Mouse (Mus musculus): ENCODE data around the gene Wnt5b.

Wnt5b gene

DNA sequence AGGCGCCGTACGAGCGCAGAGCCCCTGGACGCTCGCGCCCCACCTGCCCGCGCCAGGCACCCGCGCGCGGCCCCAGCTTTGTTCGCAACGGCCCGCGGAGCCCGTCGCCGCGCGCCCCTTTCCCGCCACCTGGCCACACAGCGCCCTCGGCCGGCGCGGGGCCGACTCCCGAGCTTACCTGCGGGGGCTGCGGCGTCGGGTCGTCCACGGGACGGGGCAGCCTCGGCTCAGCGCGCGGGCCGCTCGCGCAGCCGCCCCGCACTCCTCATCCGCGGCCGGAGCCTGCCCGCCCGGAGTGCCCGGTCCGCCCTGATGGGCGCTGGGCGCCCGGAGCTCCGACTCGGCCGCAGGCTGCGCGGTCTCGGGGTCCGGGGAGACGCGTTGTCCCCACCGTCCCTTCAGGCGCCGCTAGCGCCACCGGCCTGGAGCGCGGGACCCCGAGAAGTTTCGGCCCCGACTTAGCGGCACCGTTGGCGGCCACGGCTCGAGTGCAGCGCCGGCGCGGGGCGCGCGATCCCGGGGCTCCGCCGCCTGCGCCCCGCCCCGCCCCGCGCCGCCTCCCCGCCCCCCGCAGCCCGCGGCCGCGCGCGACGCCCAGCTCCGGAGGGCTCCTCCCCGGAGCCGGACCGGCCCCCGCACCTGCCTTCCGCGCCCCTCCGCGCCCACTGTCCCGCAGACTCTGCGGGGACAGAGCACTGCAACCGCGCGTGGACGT is at the start of gene Wnt5b:
Gene Wnt5b, minus strand, starts transcription at position 545 of the 715 bp plus-strand sequence.
- peak; percentile 50; the same call in 1 of the 2 replicates for ATAC-seq (ENCODE audit: low TSS enrichment)

DNA sequence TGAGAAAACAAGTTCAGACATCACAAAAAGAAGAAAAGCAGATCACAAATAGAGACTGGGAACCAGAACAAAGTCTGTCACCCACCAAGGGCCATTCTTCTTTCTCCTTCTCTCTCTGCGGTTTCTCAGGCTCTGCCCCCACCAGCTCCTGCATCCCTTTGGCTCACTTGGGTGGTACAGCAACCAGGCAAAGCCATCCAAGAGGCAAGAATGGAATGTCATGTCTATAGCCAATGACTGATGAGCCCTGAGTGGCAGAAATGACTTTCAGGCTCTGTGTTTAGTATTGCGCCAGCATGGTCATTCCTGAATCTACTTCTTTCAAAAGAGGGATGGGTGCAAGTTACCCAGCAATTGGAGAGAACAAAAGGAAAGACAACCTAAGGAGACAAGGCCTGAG is 46.7 kb upstream of the Wnt5b start:
- ATAC-seq (ENCODE audit: low TSS enrichment): no peak

DNA sequence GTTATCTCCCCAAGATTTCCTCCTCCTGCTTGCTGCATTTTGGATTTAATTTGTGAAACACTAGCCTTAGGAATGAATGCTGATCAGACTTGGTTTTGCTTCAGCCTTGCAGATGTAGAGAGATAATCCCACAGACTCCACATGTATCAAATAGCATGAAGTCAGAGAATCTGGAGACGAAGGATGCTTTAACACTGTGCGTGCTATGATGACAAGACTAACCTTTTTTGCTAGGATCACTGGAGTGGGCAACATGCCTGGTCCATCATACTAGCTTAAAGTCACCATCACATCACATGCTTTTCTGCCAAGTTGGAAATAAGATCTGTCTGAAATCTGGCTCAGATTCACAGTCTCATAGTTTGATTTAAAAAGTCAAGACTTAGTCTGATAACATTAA is 43.8 kb upstream of the Wnt5b start:
- ATAC-seq (ENCODE audit: low TSS enrichment): no peak

DNA sequence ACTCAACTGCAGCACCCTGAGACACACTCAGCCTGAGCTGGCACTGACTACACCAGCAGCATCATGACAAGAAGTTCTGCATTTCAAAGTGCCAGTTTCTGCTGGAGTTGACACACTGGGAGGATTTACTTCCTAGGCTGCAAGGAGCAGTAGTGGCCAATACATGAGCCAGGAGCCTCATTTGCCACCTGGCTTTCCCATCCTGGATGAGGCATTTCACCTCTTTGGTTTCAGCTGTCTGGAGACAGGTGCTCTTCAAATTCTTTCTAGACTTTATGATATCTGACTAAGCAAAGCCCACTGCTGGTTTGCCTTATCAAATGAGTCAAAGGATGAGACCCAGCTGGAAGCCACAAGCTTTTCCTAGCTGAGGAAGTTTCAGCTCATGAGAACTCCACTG is 43.3 kb upstream of the Wnt5b start:
- ATAC-seq (ENCODE audit: low TSS enrichment): no peak

DNA sequence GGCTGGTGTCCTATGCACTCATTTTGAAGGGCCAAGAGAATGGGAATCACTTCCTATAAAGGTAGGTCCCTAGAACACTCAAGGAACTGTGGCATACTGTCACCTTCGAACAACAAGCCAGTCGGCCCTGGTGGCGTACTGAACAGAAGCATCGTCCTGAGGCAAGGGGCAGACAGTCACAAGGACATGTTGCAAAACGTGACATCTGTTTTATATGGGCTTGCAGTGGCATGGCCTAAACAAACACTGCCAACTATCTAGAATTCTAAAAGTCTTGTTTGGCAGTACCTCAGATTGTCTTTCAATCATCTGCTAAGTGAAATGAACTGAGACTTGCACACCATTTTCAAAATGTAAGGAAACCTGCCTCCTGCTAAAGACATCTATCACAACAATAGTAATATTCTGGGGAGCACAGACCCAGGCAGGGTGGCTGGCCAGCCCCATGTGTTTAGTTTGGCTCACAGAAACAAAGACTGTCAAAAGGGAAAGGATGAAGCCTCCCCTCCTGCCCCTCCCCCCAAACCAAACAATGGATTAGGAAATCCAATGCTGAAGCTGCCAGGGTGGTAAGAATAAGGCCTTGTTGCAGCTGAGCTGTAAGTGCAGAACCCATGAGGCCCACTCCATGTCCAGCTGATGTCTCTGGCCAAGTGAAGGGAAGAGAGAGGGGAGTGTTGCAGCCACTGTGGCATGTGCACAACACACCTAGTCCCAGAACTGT is 41.7 kb upstream of the Wnt5b start:
- ATAC-seq (ENCODE audit: low TSS enrichment): 0 out of 2 replicates have a peak, but pooled peaks have one; percentile 11

DNA sequence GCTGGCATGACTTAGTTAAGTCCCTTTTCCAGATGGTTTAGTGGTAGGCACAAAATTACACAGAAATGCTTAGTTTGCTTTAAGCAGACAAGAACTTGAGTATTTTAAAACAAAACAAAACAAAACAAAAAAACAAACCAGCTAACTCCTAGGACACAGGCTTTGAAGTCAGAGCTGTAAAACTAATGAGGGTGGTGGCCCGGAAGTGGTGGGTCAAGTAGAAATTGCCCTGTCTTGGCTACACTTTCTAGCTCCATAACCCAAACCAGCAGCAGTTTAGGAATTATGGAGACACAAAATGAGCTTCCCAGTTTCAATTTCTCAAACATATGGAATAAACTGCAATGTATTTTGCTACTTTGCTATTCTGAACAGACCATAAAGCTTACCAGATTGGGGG is 39.9 kb upstream of the Wnt5b start:
- no peak for ATAC-seq (ENCODE audit: low TSS enrichment)

DNA sequence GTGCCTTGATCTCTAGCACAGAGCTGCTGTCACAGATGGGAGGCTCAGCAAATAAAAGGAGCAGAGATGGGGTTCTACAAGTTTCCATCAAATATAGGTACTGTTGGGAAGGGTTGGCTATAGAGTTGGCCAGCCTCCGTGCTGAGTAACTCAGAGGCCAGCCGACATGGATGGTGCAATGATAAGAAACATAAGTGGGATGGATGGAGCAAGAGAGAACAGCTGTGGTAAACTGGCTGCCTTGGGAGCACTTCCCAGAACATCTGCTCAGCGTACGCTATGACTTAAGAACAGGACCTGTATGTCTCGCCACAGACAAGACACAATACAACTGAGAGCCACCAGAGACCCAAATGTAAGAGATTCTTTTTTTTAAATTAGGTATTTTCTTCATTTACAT is 39.0 kb upstream of the Wnt5b start:
- no peak for ATAC-seq (ENCODE audit: low TSS enrichment)

DNA sequence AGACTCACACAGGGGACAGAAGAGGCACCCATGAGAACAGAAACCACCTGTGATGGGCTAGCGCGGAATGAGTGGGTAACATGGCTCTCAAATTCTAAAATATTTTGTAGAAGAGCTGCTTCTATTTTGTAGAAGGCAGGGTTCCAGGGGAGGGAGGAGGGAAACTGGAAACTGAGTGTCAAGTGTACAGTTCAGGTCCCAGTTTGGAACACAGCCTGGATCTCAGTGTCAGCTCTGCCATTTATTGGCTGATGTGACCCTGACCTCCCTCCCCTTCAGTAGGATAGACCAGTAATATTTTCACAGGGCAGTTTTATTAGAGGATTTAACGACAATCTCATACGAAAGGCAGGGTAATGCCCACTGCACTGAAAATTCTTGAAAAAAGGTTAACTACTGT is 32.6 kb upstream of the Wnt5b start:
- no peak for ATAC-seq (ENCODE audit: low TSS enrichment)

DNA sequence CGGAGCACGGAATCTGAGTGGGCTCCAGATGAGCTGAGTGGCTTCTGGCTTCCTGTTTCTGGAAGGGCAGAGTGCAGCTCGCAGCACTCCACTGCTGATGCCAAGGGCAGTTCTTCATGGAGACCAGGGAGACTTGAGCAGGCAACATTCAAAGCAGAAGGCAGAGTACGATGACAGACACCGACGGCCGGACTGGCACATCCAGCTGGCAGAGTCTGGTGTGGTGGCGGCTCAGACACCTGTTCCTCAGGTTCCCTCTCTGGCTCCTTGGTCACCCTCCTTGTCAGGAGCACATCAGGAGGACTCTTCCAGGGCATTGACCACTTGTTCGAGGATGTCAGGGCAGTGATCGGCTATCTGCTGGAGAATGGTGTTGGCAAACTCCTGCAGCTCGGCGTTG is 31.2 kb upstream of the Wnt5b start:
- no peak for ATAC-seq (ENCODE audit: low TSS enrichment)

DNA sequence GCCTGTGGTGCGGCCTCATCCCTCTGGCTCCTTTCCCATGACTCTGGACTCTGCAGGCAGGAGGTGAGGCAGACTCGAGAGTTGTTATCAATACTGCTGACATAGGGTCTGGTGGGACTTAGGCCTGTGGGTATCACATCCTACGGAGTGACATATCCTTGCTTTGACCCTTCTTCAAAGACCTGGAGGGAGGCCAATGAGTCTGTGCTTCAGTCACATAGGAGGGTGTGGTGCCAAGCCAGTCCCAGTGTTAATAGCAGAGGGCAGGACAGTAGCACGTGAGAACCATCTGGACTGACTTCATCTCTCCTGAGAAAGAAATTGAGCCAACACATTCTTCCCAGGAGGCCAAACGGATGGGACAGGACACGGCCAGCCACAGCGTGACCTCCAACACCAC is 28.1 kb upstream of the Wnt5b start:
- no peak for ATAC-seq (ENCODE audit: low TSS enrichment)

DNA sequence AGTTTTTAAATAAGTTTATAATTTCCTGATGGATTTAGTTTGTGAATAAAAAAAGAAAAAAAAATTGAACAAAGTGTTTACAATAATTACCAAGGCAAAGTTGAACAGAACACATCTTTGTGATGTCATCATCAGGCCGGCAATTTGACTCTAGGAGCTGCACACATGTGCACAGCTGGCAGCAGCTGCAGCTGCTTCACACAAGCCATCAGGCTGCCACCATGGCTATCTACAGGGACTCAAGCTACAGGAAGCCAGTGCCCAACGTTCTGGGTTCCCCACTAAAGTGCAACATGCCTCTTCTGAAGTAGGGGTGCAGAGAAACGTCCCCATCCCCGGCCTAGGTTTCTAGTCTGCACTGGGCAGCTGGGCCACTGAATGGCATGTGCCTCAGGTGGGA is 26.6 kb upstream of the Wnt5b start:
- ATAC-seq (ENCODE audit: low TSS enrichment): no peak

DNA sequence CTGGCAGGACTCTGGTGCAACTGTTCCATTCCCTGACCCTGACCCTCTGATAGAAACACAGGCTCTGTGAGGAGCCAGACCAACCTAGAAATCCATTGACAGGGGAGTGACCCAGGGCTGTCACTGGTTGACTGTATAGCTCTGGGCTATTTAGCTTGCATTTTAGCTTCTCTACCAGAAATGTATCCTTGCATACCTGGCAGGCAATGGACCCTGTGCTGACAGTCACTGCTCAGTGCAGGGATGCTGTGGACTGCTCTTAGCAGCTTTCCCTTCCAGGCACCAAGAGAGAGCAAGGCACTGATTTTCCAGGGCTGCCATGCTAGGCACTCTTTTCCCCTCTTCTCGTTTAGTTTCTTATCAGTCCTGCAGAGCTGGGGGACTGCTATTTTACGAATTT is 24.2 kb upstream of the Wnt5b start:
- no peak for ATAC-seq (ENCODE audit: low TSS enrichment)

DNA sequence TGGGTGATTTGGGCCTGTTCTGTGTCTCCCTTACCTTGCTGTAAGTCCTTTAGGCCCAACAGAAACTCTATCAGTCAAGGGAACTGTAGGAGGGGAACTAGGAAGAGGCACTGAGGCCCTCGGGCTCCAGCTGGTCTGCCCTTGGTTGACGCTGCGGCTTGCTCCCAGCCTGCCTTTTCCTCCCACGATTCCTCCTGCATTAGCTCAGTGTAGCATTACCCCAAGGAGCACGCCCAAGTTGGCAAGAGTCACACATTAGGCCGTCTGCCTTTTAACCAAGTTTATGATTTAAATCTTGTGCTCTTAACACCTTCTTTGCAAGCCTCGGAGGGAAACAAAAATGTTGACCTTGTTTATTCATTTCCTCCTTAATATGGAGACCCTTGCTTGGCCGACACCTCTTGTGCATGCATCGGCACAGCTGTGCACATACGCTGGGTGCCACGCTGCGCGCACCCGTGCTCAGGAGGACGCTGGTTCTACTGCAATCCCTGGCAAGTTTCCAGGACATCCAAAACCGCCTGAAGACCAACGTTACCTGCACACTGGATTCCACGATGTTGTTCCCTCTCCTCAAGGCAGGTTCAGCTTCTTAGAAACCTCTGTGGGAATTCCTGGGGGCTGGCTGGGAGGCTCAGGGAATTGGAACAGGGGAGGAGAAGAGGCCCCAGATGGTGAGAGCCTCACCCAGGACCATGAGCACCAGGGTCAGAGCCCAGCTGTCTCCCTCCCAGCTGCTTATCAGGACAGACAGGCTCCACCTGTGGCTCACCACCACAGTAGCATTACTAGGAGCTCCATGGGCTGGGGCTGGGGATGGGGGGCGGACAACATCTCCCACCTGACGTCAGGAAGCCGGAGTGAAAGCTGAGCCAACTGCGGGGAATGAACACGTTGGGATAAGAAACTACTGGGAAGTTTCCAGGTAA is 21.6 kb upstream of the Wnt5b start:
- ATAC-seq (ENCODE audit: low TSS enrichment): no peak

DNA sequence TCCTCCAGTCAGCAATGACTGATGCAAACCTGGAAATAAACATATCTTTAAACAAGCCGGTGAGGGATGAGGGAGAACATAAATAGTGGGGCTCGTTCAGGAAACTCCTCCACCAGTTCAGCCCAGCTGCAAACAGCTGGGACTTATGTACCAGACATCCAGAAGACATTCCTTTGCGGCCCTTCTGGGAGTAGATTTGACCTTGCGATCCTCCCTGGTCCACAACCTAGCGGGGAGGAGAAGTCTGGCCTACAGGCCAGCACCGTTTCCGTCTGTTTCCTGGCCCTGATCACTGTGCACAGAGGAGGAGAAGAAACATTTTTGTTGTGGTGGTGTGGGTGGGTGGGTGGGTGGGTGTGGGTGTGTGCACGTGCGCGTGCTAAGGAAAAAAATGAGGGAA is 18.4 kb upstream of the Wnt5b start:
- no peak for ATAC-seq (ENCODE audit: low TSS enrichment)

DNA sequence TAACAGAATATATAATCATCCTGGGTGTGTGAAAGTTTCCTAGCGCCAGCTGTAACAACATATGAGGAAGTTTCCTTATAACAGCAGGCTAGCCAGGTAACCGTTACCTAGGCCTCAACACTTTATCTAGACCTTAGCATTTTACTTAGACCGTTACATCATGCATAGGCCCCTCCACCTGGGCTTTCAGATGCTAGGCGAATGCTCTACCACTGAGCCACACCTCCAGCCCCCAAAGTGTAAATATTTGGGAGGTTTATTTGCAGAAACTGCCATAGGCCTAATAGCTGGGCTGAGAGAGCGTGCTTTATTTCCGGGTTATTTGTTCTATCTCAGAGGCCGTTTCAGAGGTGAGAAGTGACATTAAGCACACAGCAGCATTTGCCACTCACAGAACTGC is 14.7 kb upstream of the Wnt5b start:
- ATAC-seq (ENCODE audit: low TSS enrichment): no peak

DNA sequence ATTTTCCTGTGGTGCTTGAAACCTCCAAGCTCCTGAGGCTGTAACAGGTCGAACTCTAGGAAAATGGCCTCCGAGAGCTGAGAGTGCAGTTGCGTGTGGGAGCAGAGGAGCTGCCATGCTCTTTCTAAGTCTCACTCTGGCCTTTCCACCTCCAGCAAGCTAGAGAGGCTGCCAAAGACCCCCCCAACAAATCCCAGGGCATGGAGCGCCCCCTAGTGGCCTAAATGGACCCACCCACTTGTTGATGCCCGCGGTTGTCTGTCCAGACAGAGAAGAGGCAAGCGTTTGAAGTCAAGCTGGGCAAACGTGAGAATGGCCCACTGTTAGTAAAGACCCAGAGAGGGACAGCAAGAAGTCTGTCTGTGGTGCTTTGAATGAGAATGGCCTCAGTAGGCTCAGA is 10.3 kb upstream of the Wnt5b start:
- no peak for ATAC-seq (ENCODE audit: low TSS enrichment)

DNA sequence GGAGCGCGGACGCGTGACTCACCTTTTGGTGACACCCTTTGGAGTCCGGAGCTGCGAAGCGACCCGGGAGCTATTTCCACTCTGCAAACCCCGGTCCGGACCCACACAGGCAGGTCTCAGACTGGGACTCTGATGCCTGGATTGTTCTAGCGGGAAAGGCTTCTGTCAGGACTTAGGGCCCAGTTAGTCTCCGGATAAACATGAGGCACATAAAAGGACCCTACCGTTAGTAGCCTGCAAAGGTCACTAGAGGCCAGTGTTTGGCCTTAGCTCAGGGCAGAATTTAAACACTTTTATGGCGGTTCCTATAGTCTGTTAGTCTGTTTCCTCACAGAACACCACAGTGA is 344 bp upstream of the Wnt5b start:
- peak; percentile 27; the same call in 1 of the 2 replicates for ATAC-seq (ENCODE audit: low TSS enrichment)

DNA sequence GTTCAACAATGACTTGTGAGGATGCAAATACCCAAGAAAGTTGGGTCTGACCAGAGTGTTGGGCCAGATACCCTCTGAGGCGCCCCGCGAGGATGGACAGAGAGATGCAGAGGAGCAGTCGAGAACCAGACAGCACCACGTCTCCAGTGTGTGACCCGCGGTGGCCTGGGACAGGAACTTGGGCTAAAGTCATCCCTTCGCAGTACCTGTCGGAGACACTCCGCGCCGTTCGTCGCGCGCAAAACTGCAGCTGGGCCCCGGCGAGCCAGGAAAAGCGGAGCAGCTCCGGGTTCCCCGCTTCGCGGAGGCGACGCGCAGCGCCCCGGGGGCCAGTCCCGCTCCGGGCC is 718 bp downstream of the Wnt5b start:
- 0 out of 2 replicates have a peak, but pooled peaks have one; percentile 9 for ATAC-seq (ENCODE audit: low TSS enrichment)

DNA sequence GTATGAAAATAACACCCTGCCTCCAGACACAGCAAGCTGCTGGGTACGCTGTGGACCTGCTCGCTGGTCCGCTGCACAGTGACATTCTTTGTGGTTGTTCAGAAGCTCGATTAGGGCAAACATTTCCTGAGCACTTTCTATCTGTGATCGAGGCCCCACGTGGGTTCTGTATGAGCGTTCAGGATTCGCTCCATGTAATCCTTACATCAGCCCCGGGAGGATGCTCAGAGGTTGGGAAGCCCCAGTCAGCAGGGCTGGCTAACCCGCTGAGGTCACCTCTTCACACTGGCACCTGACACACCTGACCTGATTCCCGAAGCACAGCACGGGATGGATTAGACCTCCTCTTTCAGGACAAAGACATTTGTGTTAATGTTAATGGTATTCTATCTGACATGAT is 8.3 kb downstream of the Wnt5b start:
- no peak for ATAC-seq (ENCODE audit: low TSS enrichment)

DNA sequence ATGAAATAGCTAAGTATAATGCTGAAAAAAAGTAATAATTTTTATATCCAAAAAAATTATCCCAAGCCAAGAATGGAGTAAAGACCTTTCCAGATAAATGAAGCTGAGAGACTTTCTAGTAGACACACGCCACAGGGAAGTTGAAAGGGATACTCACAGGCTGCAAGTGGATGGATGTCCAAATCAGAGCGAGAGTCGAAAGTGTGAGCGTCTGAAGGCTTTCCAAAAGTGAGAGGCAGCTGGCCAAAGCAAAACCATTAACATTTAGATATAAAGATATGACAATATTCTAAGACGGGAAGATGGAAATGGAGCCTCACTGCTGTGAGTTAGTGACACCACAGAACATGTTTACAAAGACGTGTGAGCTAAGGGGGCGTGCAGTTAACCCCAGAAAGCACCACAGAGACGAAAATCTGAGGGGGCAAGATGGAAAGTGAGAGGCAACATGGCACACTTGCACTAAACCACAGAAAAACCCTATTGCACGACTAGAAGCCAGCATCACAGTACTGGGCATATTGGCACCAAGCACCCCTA is 10.9 kb downstream of the Wnt5b start:
- no peak for ATAC-seq (ENCODE audit: low TSS enrichment)

DNA sequence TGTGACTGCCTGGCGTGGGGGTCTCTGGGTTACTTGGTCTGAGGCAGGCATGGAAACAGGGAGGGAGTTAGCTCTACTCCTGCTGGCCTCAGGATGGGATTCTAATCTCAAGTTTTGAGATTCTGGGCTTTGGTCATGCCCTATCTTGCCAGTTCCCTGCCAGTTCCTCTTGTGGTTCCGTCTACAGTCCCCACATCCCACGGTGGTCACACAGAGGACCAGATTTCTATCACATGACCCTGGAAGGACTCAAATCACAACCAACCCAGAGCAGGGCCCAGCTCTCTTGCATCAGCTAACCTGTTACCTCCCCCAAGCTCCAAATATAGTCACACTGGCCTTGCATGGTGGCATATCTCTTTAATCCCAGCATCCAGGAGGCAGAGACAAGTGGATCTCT is 14.5 kb downstream of the Wnt5b start:
- ATAC-seq (ENCODE audit: low TSS enrichment): no peak

DNA sequence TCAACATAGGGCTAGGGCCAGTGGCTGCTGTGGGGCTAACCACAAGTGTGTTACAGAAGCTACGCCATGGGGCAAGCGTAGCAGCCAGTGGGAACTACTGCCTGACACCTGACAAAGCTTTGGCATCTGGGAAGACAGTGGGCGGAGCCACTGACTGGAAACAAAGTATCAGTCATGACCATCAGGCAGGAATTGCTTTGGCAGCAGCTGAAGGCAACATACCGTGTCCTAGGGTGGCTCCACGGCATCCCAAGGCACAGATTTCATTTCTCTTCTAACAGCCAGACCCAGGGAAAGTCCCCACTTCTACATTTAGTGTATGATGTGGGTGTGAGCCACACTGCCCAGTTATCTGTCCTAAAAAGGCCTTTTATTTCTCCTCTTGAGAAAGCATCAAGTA is 17.6 kb downstream of the Wnt5b start:
- ATAC-seq (ENCODE audit: low TSS enrichment): no peak
